Mouse (Mus musculus): ENCODE results near the gene E130208F15Rik. TPM values are rescaled to one million over a fixed set of nuclear protein-coding genes. Genes with fewer than 3 reads are reported as not detected.

Gene E130208F15Rik
- total RNA-seq, 2 experiments from 2014 or later: 0.15 to 0.75 TPM

- DNase-seq (ENCODE audit: extremely low spot score in 1 of 2, low spot score in 1 of 2): peak; percentile 64 to 70
These were observed 10.3 kb downstream of the E130208F15Rik start for GRCm38 (mm10) chr7:30331887-30332286.

GRCm38 (mm10) chr7:30332622-30333259 is 11.2 kb downstream of the E130208F15Rik start:
- no peak for DNase-seq (ENCODE audit: extremely low spot score in 1 of 2, low spot score in 1 of 2)

GRCm38 (mm10) chr7:30333436-30333835 is 11.9 kb downstream of the E130208F15Rik start:
- peak in 1 of 2 experiments; percentile 54 for DNase-seq (ENCODE audit: extremely low spot score in 1 of 2, low spot score in 1 of 2)

GRCm38 (mm10) chr7:30334563-30334962 is 13.0 kb downstream of the E130208F15Rik start:
- DNase-seq (ENCODE audit: extremely low spot score in 1 of 2, low spot score in 1 of 2): no peak

- DNase-seq (ENCODE audit: extremely low spot score in 1 of 2, low spot score in 1 of 2): no peak
These were observed 14.1 kb downstream of the E130208F15Rik start for GRCm38 (mm10) chr7:30335688-30336087.

- peak; percentile 86 to 90 for DNase-seq (ENCODE audit: extremely low spot score in 1 of 2, low spot score in 1 of 2)
These were observed 14.8 kb downstream of the E130208F15Rik start for GRCm38 (mm10) chr7:30336384-30336783.

- DNase-seq (ENCODE audit: extremely low spot score in 1 of 2, low spot score in 1 of 2): no peak
These were observed 18.0 kb downstream of the E130208F15Rik start for GRCm38 (mm10) chr7:30339432-30340109.

- DNase-seq (ENCODE audit: extremely low spot score in 1 of 2, low spot score in 1 of 2): peak in 1 of 2 experiments; percentile 62
These were observed 25.3 kb downstream of the E130208F15Rik start for GRCm38 (mm10) chr7:30346635-30347379.

- DNase-seq (ENCODE audit: extremely low spot score in 1 of 2, low spot score in 1 of 2): peak; percentile 64 to 71
These were observed 26.3 kb downstream of the E130208F15Rik start for GRCm38 (mm10) chr7:30347828-30348227.

- peak; percentile 73 to 83 for DNase-seq (ENCODE audit: extremely low spot score in 1 of 2, low spot score in 1 of 2)
These were observed 31.8 kb downstream of the E130208F15Rik start for GRCm38 (mm10) chr7:30353279-30353822.

- no peak for DNase-seq (ENCODE audit: extremely low spot score in 1 of 2, low spot score in 1 of 2)
These were observed 32.5 kb downstream of the E130208F15Rik start for GRCm38 (mm10) chr7:30354059-30354458.

GRCm38 (mm10) chr7:30358378-30359186 is 37.0 kb downstream of the E130208F15Rik start:
- DNase-seq (ENCODE audit: extremely low spot score in 1 of 2, low spot score in 1 of 2): no peak

GRCm38 (mm10) chr7:30359276-30359865 is 37.8 kb downstream of the E130208F15Rik start:
- no peak for DNase-seq (ENCODE audit: extremely low spot score in 1 of 2, low spot score in 1 of 2)

- DNase-seq (ENCODE audit: extremely low spot score in 1 of 2, low spot score in 1 of 2): no peak
These were observed 38.5 kb downstream of the E130208F15Rik start for GRCm38 (mm10) chr7:30360028-30360427.

GRCm38 (mm10) chr7:30362652-30363343 is 41.3 kb downstream of the E130208F15Rik start, which contains the start of gene Lrfn3:
Gene Lrfn3, minus strand, starts transcription at chr7:30362772.
- DNase-seq (ENCODE audit: extremely low spot score in 1 of 2, low spot score in 1 of 2): peak in 1 of 2 experiments; percentile 52

GRCm38 (mm10) chr7:30363344-30363738 is 41.8 kb downstream of the E130208F15Rik start:
- DNase-seq (ENCODE audit: extremely low spot score in 1 of 2, low spot score in 1 of 2): no peak

GRCm38 (mm10) chr7:30367466-30367865 is 45.9 kb downstream of the E130208F15Rik start:
- DNase-seq (ENCODE audit: extremely low spot score in 1 of 2, low spot score in 1 of 2): no peak

All from layer of hippocampus, postnatal 25 days (tissue).